Mouse (Mus musculus) heart, embryonic 13.5 days (tissue): ENCODE data around the gene 1810013L24Rik. TPM values are rescaled to one million over a fixed set of nuclear protein-coding genes. Genes with fewer than 3 reads are reported as not detected.

Experiments
- polyA plus RNA-seq: library from polyadenylated mRNA; unstranded; fragments of >200 nt; fragmentation: Nextera tagmentation; extraction: Ambion mirVana; gene quantifications from 2 replicates; pipeline ENCODE4 v1.2.1, GENCODE M21; 2015

Gene 1810013L24Rik
- polyA plus RNA-seq, 1 experiment from 2014 or later: 16.4 TPM

Other genes with a start within 250 kb of the 1810013L24Rik start
- 38.1 and 42.2 TPM in 2 replicates for gene Pmm2, start 192.4 kb upstream of the 1810013L24Rik start, polyA plus RNA-seq
- 15.3 and 16.9 TPM in 2 replicates for gene Tmem186, start 192.4 kb upstream of the 1810013L24Rik start, polyA plus RNA-seq
- 87.2 and 90.0 TPM in 2 replicates for gene Carhsp1, start 157.9 kb upstream of the 1810013L24Rik start, polyA plus RNA-seq
- not detected in 2 replicates for gene Gm5767, start 149.3 kb upstream of the 1810013L24Rik start, polyA plus RNA-seq
- gene Usp7, start 37.8 kb upstream of the 1810013L24Rik start, polyA plus RNA-seq: 14.3 and 15.2 TPM in 2 replicates